Mouse (Mus musculus): ENCODE data around the gene Mup20. TPM values are rescaled to one million over a fixed set of nuclear protein-coding genes. Genes with fewer than 3 reads are reported as not detected.
A peak's percentile ranks its signal among the peaks of the same experiment; 100 is the strongest.
"Not testable (repeated sequence)": the region's sequence is repeated elsewhere in the genome, so short reads cannot be mapped to it uniquely, and the experiment has no call there.

Mup20 gene
- not detected in 2 replicates for total RNA-seq (2014; rRNA removed)
- not detected in 2 replicates for polyA plus RNA-seq (2015; fragmentation: Nextera tagmentation; extraction: Ambion mirVana)

DNA sequence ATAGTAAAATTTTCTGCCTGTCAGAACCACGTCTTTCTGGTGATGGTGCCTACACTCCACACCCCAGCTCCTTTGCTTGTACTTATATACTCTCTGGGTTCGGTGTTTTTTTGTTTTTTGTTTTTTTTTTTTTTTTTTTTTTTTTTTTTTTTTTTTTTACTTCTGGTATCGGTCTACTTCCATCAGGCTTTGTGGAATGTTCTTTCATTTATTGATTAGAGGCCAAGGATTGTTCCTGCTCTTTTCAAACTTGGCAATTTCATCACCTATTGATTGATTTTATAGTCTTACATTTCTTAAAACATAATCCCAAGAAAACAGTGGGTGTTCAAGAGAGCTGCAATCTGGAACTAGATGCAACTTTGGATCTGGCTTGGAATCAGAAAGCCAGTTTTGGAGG lies at the start of gene Mup20:
TSS of gene Mup20 (minus strand) at position 101 of the 400 bp plus-strand sequence.
- not testable (repeated sequence) for ATAC-seq (ENCODE audit: low FRiP score); H3K9me3 ChIP-seq (ENCODE audit: low read length); H3K27me3 ChIP-seq (ENCODE audit: insufficient read depth, low read length); H3K27ac ChIP-seq (ENCODE audit: low read depth, low read length); H3K4me2 ChIP-seq (ENCODE audit: low read depth, low read length, poor library complexity, severe bottlenecking); H3K9ac ChIP-seq (replicated peaks; ENCODE audit: low read length, poor library complexity, severe bottlenecking); DNase-seq (ENCODE audit: low spot score); H3K36me3 ChIP-seq (ENCODE audit: insufficient read depth, low read length); H3K4me1 ChIP-seq (ENCODE audit: insufficient read depth, low read length); H3K4me3 ChIP-seq (ENCODE audit: low read depth, low read length)
- WGBS: 75% methylated on average over 2 of the region's 3 CpGs

DNA sequence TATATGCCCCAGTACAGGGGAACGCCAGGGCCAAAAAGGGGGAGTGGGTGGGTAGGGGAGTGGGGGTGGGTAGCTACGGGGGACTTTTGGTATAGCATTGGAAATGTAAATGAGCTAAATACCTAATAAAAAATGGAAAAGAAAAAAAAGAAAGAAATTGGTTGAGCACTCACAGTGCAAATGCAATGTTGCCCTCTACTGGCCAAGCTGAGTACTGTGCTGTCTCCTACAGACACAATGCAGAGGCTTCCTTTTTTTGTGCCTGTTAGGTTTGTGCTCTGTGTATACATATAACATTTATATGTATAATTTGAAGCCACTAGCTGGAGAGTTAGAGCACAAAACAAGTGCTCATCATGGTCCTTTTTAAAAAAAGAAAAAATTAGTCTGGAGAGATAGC lies 49.4 kb upstream of the Mup20 start:
- not testable (repeated sequence) for H3K4me2 ChIP-seq (ENCODE audit: low read depth, low read length, poor library complexity, severe bottlenecking); H3K4me3 ChIP-seq (ENCODE audit: low read depth, low read length); H3K9me3 ChIP-seq (ENCODE audit: low read length); H3K27ac ChIP-seq (ENCODE audit: low read depth, low read length); H3K36me3 ChIP-seq (ENCODE audit: insufficient read depth, low read length); H3K4me1 ChIP-seq (ENCODE audit: insufficient read depth, low read length); H3K9ac ChIP-seq (replicated peaks; ENCODE audit: low read length, poor library complexity, severe bottlenecking); H3K27me3 ChIP-seq (ENCODE audit: insufficient read depth, low read length); ATAC-seq (ENCODE audit: low FRiP score)
- peak; percentile 61 for TF ChIP-seq CTCF (IDR thresholded peaks at IDR 0.05)
- 67% methylated on average over 1 of the region's 2 CpGs for WGBS
- peak; percentile 19 for DNase-seq (ENCODE audit: low spot score)

DNA sequence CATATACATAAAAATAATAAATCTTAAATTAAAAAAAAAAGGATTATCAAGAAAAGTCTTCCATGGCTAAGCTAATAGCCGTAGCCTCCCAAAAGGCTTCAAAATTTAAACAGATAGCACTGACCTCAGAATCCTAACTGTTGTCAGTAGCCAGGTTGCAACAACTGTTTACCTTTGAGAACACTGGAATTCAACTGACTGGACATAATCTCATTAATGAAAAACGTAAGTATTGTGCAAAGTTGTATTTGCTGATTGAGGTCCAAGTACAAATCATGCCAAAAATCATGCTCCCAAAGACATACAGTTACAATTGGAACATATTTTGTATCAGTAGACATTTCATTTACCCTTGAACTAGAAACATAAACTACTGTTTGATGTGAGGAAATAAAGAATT lies 34.0 kb upstream of the Mup20 start:
- no peak for ATAC-seq (ENCODE audit: low FRiP score)

GRCm38 (mm10) chr4:62087241-62087640 lies 33.3 kb upstream of the Mup20 start, which contains the start of gene Mup3:
TSS of gene Mup3 (minus strand) at chr4:62087342.
- ATAC-seq (ENCODE audit: low FRiP score): no peak

More for the DNA sequence above, 34.0 kb upstream of the Mup20 start:
- Histone ChIP-seq H3K27me3 (ENCODE audit: insufficient read depth, low read length) (no peaks in the 10 kb centered on the region), H3K9me3 (ENCODE audit: low read length) (no peaks in the 10 kb centered on the region), H3K4me1 (ENCODE audit: insufficient read depth, low read length) (no peaks in the 10 kb centered on the region), H3K9ac (replicated peaks; ENCODE audit: low read length, poor library complexity, severe bottlenecking) (no peak overlapping the region), H3K36me3 (ENCODE audit: insufficient read depth, low read length) (no peaks in the 10 kb centered on the region), H3K4me3 (ENCODE audit: low read depth, low read length) (no peak overlapping the region), H3K4me2 (ENCODE audit: low read depth, low read length, poor library complexity, severe bottlenecking) (no peak overlapping the region), H3K27ac (ENCODE audit: low read depth, low read length) (no peak overlapping the region)
- no peak for TF ChIP-seq CTCF (IDR thresholded peaks at IDR 0.05)
- 86% methylated on average over 2 of the region's 2 CpGs for WGBS
- no peak for DNase-seq (ENCODE audit: low spot score)

DNA sequence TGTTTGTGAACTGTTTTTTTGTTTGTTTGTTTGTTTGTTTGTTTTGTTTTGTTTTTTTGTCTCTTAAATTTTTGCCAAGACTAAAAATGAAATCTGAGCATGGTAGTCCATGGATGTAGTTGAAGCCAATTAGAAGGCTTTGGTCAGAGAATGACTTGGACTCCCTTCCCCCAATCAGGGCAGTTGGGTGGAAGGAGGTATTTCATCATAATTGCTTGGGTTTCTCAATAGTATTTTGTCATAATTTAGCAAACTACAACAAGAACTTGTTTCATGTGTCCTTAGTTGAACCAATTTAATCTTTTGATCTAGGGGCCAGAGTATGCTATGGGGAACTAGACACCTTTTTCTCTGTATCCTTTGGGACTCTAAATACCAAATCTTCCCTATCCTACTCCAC lies 28.8 kb upstream of the Mup20 start:
- no peak for ATAC-seq (ENCODE audit: low FRiP score)
- no peak overlapping the region for H3K9ac ChIP-seq (replicated peaks; ENCODE audit: low read length, poor library complexity, severe bottlenecking)
- no peak overlapping the region for H3K4me3 ChIP-seq (ENCODE audit: low read depth, low read length)
- no peak for TF ChIP-seq CTCF (IDR thresholded peaks at IDR 0.05)
- DNase-seq (ENCODE audit: low spot score): no peak
- H3K4me2 ChIP-seq (ENCODE audit: low read depth, low read length, poor library complexity, severe bottlenecking): no peak overlapping the region
- no peaks in the 10 kb centered on the region for H3K9me3 ChIP-seq (ENCODE audit: low read length)
- no peaks in the 10 kb centered on the region for H3K27me3 ChIP-seq (ENCODE audit: insufficient read depth, low read length)
- no peaks in the 10 kb centered on the region for H3K36me3 ChIP-seq (ENCODE audit: insufficient read depth, low read length)
- no peaks in the 10 kb centered on the region for H3K4me1 ChIP-seq (ENCODE audit: insufficient read depth, low read length)
- no peak overlapping the region for H3K27ac ChIP-seq (ENCODE audit: low read depth, low read length)

More at GRCm38 (mm10) chr4:62087241-62087640, 33.3 kb upstream of the Mup20 start, which contains the start of gene Mup3:
- no peak for DNase-seq (ENCODE audit: low spot score)
- Histone ChIP-seq H3K27me3 (ENCODE audit: insufficient read depth, low read length) (no peaks in the 10 kb centered on the region), H3K9ac (replicated peaks; ENCODE audit: low read length, poor library complexity, severe bottlenecking) (no peak within 1 kb of the TSS), H3K4me1 (ENCODE audit: insufficient read depth, low read length) (no peaks in the 10 kb centered on the region), H3K4me3 (ENCODE audit: low read depth, low read length) (no peak within 1 kb of the TSS), H3K36me3 (ENCODE audit: insufficient read depth, low read length) (no peaks in the 10 kb centered on the region), H3K9me3 (ENCODE audit: low read length) (no peaks in the 10 kb centered on the region), H3K27ac (ENCODE audit: low read depth, low read length) (no peak within 1 kb of the TSS), H3K4me2 (ENCODE audit: low read depth, low read length, poor library complexity, severe bottlenecking) (no peak within 1 kb of the TSS)
- no peak for TF ChIP-seq CTCF (IDR thresholded peaks at IDR 0.05)
- 86% methylated on average over 2 of the region's 2 CpGs for WGBS

DNA sequence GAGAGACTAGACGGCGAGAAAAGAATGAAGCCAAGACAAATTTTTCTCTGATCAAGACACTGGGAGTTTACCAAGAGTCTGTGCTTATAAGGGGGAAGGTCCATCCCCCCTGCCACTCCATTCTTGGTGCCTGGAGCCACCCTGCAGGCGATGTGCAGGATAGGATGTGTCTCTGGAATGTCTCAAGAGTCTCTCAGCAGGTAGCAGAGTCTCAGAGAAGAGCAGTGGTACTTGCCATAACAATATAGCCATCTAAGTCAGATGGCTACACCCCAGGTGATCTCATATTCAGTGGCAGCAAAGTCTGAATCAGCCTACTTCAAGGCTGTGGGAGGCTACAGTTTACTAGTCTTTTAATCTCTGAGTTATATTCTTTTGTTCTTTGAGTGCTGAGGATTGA lies 21.2 kb upstream of the Mup20 start:
- H3K27ac ChIP-seq (ENCODE audit: low read depth, low read length): no peak overlapping the region
- no peaks in the 10 kb centered on the region for H3K36me3 ChIP-seq (ENCODE audit: insufficient read depth, low read length)
- H3K27me3 ChIP-seq (ENCODE audit: insufficient read depth, low read length): no peaks in the 10 kb centered on the region
- no peak overlapping the region for H3K9ac ChIP-seq (replicated peaks; ENCODE audit: low read length, poor library complexity, severe bottlenecking)
- WGBS: 62% methylated on average over 3 of the region's 3 CpGs
- H3K4me1 ChIP-seq (ENCODE audit: insufficient read depth, low read length): no peaks in the 10 kb centered on the region
- ATAC-seq (ENCODE audit: low FRiP score): no peak
- DNase-seq (ENCODE audit: low spot score): no peak
- H3K4me3 ChIP-seq (ENCODE audit: low read depth, low read length): no peak overlapping the region
- H3K9me3 ChIP-seq (ENCODE audit: low read length): no peaks in the 10 kb centered on the region
- H3K4me2 ChIP-seq (ENCODE audit: low read depth, low read length, poor library complexity, severe bottlenecking): no peak overlapping the region
- no peak for TF ChIP-seq CTCF (IDR thresholded peaks at IDR 0.05)

GRCm38 (mm10) chr4:62054780-62055179 lies 822 bp upstream of the Mup20 start:
- not testable (repeated sequence) for H3K4me1 ChIP-seq (ENCODE audit: insufficient read depth, low read length); H3K4me3 ChIP-seq (ENCODE audit: low read depth, low read length); H3K27me3 ChIP-seq (ENCODE audit: insufficient read depth, low read length); H3K9me3 ChIP-seq (ENCODE audit: low read length); ATAC-seq (ENCODE audit: low FRiP score); DNase-seq (ENCODE audit: low spot score); H3K9ac ChIP-seq (replicated peaks; ENCODE audit: low read length, poor library complexity, severe bottlenecking); H3K4me2 ChIP-seq (ENCODE audit: low read depth, low read length, poor library complexity, severe bottlenecking); H3K36me3 ChIP-seq (ENCODE audit: insufficient read depth, low read length); H3K27ac ChIP-seq (ENCODE audit: low read depth, low read length)
- 91% methylated on average over 2 of the region's 2 CpGs for WGBS

Data from midbrain, postnatal 0 days (tissue).